Mouse (Mus musculus) cerebellum, adult 11-12 months (tissue): ENCODE results near the gene Mia2.
A peak's percentile ranks its signal among the peaks of the same experiment; 100 is the strongest.

ENCODE experiments used
- DNase-seq: peaks from one replicate; pipeline ENCODE4 v3.0.0; 2022

Mia2 gene

GRCm38 (mm10) chr12:59105914-59106313, 10.3 kb downstream of the Mia2 start:
- no peak for DNase-seq

- DNase-seq: no peak
Measured at GRCm38 (mm10) chr12:59106491-59106890, 10.9 kb downstream of the Mia2 start.

GRCm38 (mm10) chr12:59107926-59108325, 12.3 kb downstream of the Mia2 start:
- DNase-seq: no peak

- DNase-seq: no peak
Measured at GRCm38 (mm10) chr12:59117184-59117583, 21.6 kb downstream of the Mia2 start.

- no peak for DNase-seq
Measured at GRCm38 (mm10) chr12:59125426-59125825, 29.8 kb downstream of the Mia2 start.

GRCm38 (mm10) chr12:59128501-59128900, 32.9 kb downstream of the Mia2 start:
- DNase-seq: no peak

GRCm38 (mm10) chr12:59129038-59129437, 33.4 kb downstream of the Mia2 start:
- peak; percentile 16 for DNase-seq

- DNase-seq: no peak
Measured at GRCm38 (mm10) chr12:59129592-59129991, 34.0 kb downstream of the Mia2 start.

GRCm38 (mm10) chr12:59130249-59130648, 34.6 kb downstream of the Mia2 start:
- no peak for DNase-seq

- DNase-seq: peak; percentile 95
Measured at GRCm38 (mm10) chr12:59130651-59131577, 35.3 kb downstream of the Mia2 start.

GRCm38 (mm10) chr12:59131578-59131946, 36.0 kb downstream of the Mia2 start:
- DNase-seq: no peak

GRCm38 (mm10) chr12:59132462-59132861, 36.9 kb downstream of the Mia2 start:
- no peak for DNase-seq

- peak; percentile 28 for DNase-seq
Measured at GRCm38 (mm10) chr12:59132940-59133339, 37.3 kb downstream of the Mia2 start.

- no peak for DNase-seq
Measured at GRCm38 (mm10) chr12:59133437-59133999, 37.9 kb downstream of the Mia2 start.

GRCm38 (mm10) chr12:59135096-59135495, 39.5 kb downstream of the Mia2 start:
- DNase-seq: no peak

GRCm38 (mm10) chr12:59135533-59136300, 40.1 kb downstream of the Mia2 start:
- DNase-seq: no peak

GRCm38 (mm10) chr12:59137031-59137430, 41.4 kb downstream of the Mia2 start:
- DNase-seq: no peak

- no peak for DNase-seq
Measured at GRCm38 (mm10) chr12:59139372-59139771, 43.8 kb downstream of the Mia2 start.

GRCm38 (mm10) chr12:59145130-59145529, 49.5 kb downstream of the Mia2 start:
- no peak for DNase-seq

- no peak for DNase-seq
Measured at GRCm38 (mm10) chr12:59149691-59150090, 54.1 kb downstream of the Mia2 start.

- no peak for DNase-seq
Measured at GRCm38 (mm10) chr12:59161091-59161490, 65.5 kb downstream of the Mia2 start.

GRCm38 (mm10) chr12:59162797-59163196, 67.2 kb downstream of the Mia2 start:
- DNase-seq: no peak

GRCm38 (mm10) chr12:59164522-59164921, 68.9 kb downstream of the Mia2 start:
- DNase-seq: no peak

GRCm38 (mm10) chr12:59166557-59166956, 71.0 kb downstream of the Mia2 start:
- DNase-seq: no peak
